Mouse (Mus musculus) lung, adult 18-20 months (tissue): ENCODE data around the gene Dock2.

Experiments
- DNase-seq, 2 experiments: peaks; one replicate each; pipeline ENCODE4 v3.0.0; 2022; ENCODE audit warnings: mixed read lengths in 2 of 2

The Dock2 gene

GRCm38 (mm10) chr11:34337907-34338306, 445.8 kb downstream of the Dock2 start:
- no peak for DNase-seq

- no peak for DNase-seq
These were observed 451.2 kb downstream of the Dock2 start for GRCm38 (mm10) chr11:34332344-34333031.

- no peak for DNase-seq
These were observed 460.0 kb downstream of the Dock2 start for GRCm38 (mm10) chr11:34323664-34324063.

- DNase-seq = no peak
These were observed 464.4 kb downstream of the Dock2 start for GRCm38 (mm10) chr11:34319282-34319681.

GRCm38 (mm10) chr11:34317001-34317400, 466.7 kb downstream of the Dock2 start:
- DNase-seq = no peak

- DNase-seq = no peak
These were observed 467.5 kb downstream of the Dock2 start for GRCm38 (mm10) chr11:34316176-34316575.

GRCm38 (mm10) chr11:34315383-34315782, 468.3 kb downstream of the Dock2 start:
- DNase-seq = no peak

GRCm38 (mm10) chr11:34314534-34315379, 468.9 kb downstream of the Dock2 start, which contains the start of gene Fam196b:
TSS of gene Fam196b (plus strand) at chr11:34314822.
- DNase-seq = peak in 1 of 2 experiments; percentile 3

- DNase-seq = no peak
These were observed 471.5 kb downstream of the Dock2 start for GRCm38 (mm10) chr11:34312208-34312607.

- DNase-seq = no peak
These were observed 472.0 kb downstream of the Dock2 start for GRCm38 (mm10) chr11:34311717-34312116.

- DNase-seq = no peak
These were observed 474.3 kb downstream of the Dock2 start for GRCm38 (mm10) chr11:34309360-34309759.

- no peak for DNase-seq
These were observed 475.0 kb downstream of the Dock2 start for GRCm38 (mm10) chr11:34308731-34309130.

GRCm38 (mm10) chr11:34306231-34306630, 477.5 kb downstream of the Dock2 start:
- DNase-seq = no peak

- no peak for DNase-seq
These were observed 483.6 kb downstream of the Dock2 start for GRCm38 (mm10) chr11:34300064-34300463.

- DNase-seq = no peak
These were observed 484.1 kb downstream of the Dock2 start for GRCm38 (mm10) chr11:34299550-34299949.

GRCm38 (mm10) chr11:34297698-34298378, 485.9 kb downstream of the Dock2 start:
- DNase-seq = no peak

- no peak for DNase-seq
These were observed 492.4 kb downstream of the Dock2 start for GRCm38 (mm10) chr11:34291304-34291703.

- no peak for DNase-seq
These were observed 493.0 kb downstream of the Dock2 start for GRCm38 (mm10) chr11:34290708-34291107.

- DNase-seq = no peak
These were observed 493.4 kb downstream of the Dock2 start for GRCm38 (mm10) chr11:34290265-34290664.

GRCm38 (mm10) chr11:34284124-34284808, 499.4 kb downstream of the Dock2 start:
- no peak for DNase-seq

- no peak for DNase-seq
These were observed 506.6 kb downstream of the Dock2 start for GRCm38 (mm10) chr11:34277047-34277445.

- no peak for DNase-seq
These were observed 507.2 kb downstream of the Dock2 start for GRCm38 (mm10) chr11:34276363-34277046.
